Mouse (Mus musculus): Measurements from ENCODE around the gene Prkag1. TPM values are rescaled to one million over a fixed set of nuclear protein-coding genes. Genes with fewer than 3 reads are reported as not detected.

Prkag1 gene
- polyA plus RNA-seq, 1 experiment from 2014 or later, result 47.4 TPM

GRCm38 (mm10) chr15:98839161-98839560, 7.8 kb upstream of the Prkag1 start:
- no peak for TF ChIP-seq EP300 (IDR thresholded peaks at IDR 0.05; ENCODE audit: low read depth)
- TF ChIP-seq CTCF (IDR thresholded peaks at IDR 0.05; ENCODE audit: low read depth), result no peak
- 94% methylated on average over 14 of the region's 14 CpGs for WGBS (ENCODE audit: insufficient replicate concordance)
- H3K9me3 ChIP-seq (ENCODE audit: low read length), result no peaks in the 10 kb centered on the region
- H3K4me1 ChIP-seq (ENCODE audit: insufficient read depth), result peaks cover 10% of the 10 kb centered on the region
- no peak overlapping the region for H3K4me3 ChIP-seq (ENCODE audit: low read depth, low read length)
- DNase-seq (no peak), ATAC-seq (no peak)
- no peaks in the 10 kb centered on the region for H3K27me3 ChIP-seq (ENCODE audit: insufficient read depth, low read length)
- no peak overlapping the region for H3K27ac ChIP-seq (ENCODE audit: low read depth)
- H3K4me2 ChIP-seq (ENCODE audit: low read depth, low read length), result no peak overlapping the region
- H3K9ac ChIP-seq (replicated peaks), result no peak overlapping the region
- peaks cover 92% of the 10 kb centered on the region for H3K36me3 ChIP-seq (replicated peaks; ENCODE audit: insufficient read depth, low read length)

GRCm38 (mm10) chr15:98837743-98838103, 6.4 kb upstream of the Prkag1 start:
- Histone ChIP-seq H3K4me2 (ENCODE audit: low read depth, low read length) (0 out of 2 replicates have a peak overlapping the region, but pooled peaks have one; percentile 34), H3K9me3 (ENCODE audit: low read length) (no peaks in the 10 kb centered on the region), H3K27me3 (ENCODE audit: insufficient read depth, low read length) (no peaks in the 10 kb centered on the region), H3K4me3 (ENCODE audit: low read depth, low read length) (no peak overlapping the region), H3K36me3 (replicated peaks; ENCODE audit: insufficient read depth, low read length) (peaks cover 88% of the 10 kb centered on the region), H3K9ac (replicated peaks) (no peak overlapping the region), H3K4me1 (ENCODE audit: insufficient read depth) (peaks cover 15% of the 10 kb centered on the region), H3K27ac (ENCODE audit: low read depth) (peak overlapping the region; percentile 66)
- WGBS (ENCODE audit: insufficient replicate concordance), result 67% methylated on average over 4 of the region's 4 CpGs
- TF ChIP-seq CTCF (IDR thresholded peaks at IDR 0.05; ENCODE audit: low read depth) (no peak), EP300 (IDR thresholded peaks at IDR 0.05; ENCODE audit: low read depth) (peak; percentile 5; the same call in 1 of the 2 replicates)
- ATAC-seq (0 out of 2 replicates have a peak, but pooled peaks have one; percentile 15), DNase-seq (no peak)

DNA sequence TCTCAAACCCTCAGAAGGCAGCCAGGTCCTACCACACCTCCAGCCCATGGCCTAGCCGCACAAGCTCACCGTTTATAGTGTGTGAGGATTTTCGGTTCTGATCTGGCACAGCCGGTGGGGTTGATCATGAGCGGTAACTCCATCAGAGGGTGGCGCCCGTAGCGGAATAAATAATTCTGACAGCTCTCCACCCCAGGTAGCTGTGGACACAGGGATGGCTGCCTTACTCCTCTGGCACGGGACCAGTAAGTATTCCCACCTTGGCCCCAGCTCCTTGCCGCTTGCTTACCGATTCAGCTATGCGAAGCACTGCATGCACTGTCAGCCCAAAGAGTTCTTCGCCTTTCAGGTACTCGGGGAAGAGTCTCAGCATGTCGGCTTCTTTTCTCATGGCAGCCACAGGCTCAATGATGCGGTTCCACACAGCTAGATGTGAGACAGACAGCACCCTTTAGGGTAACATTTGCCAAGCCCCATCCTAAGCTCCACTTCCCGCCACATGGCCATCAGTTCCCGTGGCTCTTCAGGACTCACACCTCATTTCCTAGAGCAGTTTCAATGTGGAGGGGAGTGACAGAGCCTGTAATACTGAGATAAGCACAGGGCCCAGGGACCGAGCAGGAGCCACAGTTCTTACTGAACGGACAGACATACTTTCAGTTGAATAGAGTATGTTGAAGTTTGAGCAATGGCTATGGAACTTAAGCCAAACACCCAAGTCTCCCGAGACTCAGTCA, 5.9 kb upstream of the Prkag1 start:
- 79% methylated on average over 21 of the region's 21 CpGs for WGBS (ENCODE audit: insufficient replicate concordance)
- Histone ChIP-seq H3K9me3 (ENCODE audit: low read length) (no peaks in the 10 kb centered on the region), H3K4me1 (ENCODE audit: insufficient read depth) (peaks cover 20% of the 10 kb centered on the region), H3K9ac (replicated peaks) (no peak overlapping the region), H3K27me3 (ENCODE audit: insufficient read depth, low read length) (no peaks in the 10 kb centered on the region), H3K4me3 (ENCODE audit: low read depth, low read length) (peak overlapping the region; percentile 13; the same call in 1 of the 2 replicates), H3K36me3 (replicated peaks; ENCODE audit: insufficient read depth, low read length) (peaks cover 84% of the 10 kb centered on the region), H3K4me2 (ENCODE audit: low read depth, low read length) (peak overlapping the region; percentile 34), H3K27ac (ENCODE audit: low read depth) (peak overlapping the region; percentile 66)
- ATAC-seq (peak; percentile 84), DNase-seq (peak; percentile 42)
- TF ChIP-seq EP300 (IDR thresholded peaks at IDR 0.05; ENCODE audit: low read depth), result peak; percentile 79
- TF ChIP-seq CTCF (IDR thresholded peaks at IDR 0.05; ENCODE audit: low read depth), result no peak

DNA sequence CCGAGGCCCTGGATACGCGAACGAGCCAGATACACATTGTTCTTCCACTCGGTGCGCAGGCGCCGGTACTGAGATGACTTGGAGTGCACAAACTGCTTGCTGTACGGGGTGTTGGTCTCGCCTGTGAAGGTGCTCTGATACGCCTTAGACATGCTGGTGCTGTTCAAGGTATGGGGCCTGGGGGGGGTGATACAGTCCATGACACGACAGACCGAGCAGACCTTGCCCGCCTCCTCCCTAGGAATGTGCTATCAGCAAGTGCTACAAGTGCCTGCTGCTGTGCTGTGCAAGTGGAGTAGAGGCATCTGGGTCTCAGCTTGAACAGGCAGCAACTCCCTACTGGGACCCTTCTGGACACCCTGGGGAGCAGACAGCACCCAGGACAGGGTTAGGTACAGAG, 4.0 kb upstream of the Prkag1 start:
- H3K4me2 ChIP-seq (ENCODE audit: low read depth, low read length), result no peak overlapping the region
- H3K9ac ChIP-seq (replicated peaks), result no peak overlapping the region
- peaks cover 22% of the 10 kb centered on the region for H3K4me1 ChIP-seq (ENCODE audit: insufficient read depth)
- no peaks in the 10 kb centered on the region for H3K27me3 ChIP-seq (ENCODE audit: insufficient read depth, low read length)
- H3K4me3 ChIP-seq (ENCODE audit: low read depth, low read length), result no peak overlapping the region
- 91% methylated on average over 14 of the region's 14 CpGs for WGBS (ENCODE audit: insufficient replicate concordance)
- no peak for DNase-seq
- TF ChIP-seq CTCF (IDR thresholded peaks at IDR 0.05; ENCODE audit: low read depth), result no peak
- TF ChIP-seq EP300 (IDR thresholded peaks at IDR 0.05; ENCODE audit: low read depth), result no peak
- no peaks in the 10 kb centered on the region for H3K9me3 ChIP-seq (ENCODE audit: low read length)
- no peak overlapping the region for H3K27ac ChIP-seq (ENCODE audit: low read depth)
- H3K36me3 ChIP-seq (replicated peaks; ENCODE audit: insufficient read depth, low read length), result peaks cover 69% of the 10 kb centered on the region
- no peak for ATAC-seq

DNA sequence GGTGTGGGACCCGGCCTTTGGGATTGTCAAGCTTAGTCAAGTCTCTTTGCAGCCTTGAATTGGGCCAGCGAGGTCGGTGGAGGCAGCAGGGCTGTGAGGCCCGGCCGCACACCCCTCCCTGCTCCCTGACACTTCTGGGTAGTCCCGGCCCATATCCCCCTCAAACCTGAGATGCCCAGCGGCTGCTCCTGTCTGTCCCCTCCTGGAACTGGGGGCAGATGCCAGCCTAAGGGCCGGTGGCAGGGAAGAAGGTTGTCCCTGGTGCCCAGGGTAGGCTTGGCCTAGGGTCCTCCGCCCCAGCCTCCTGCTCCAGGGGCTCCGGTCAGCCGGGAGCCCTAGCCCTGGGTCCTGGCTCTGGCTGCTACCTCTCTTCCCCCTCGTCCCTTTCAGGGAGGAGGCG, 2.7 kb upstream of the Prkag1 start:
- TF ChIP-seq CTCF (IDR thresholded peaks at IDR 0.05; ENCODE audit: low read depth), result no peak
- TF ChIP-seq EP300 (IDR thresholded peaks at IDR 0.05; ENCODE audit: low read depth), result no peak
- WGBS (ENCODE audit: insufficient replicate concordance), result 85% methylated on average over 13 of the region's 13 CpGs
- H3K4me3 ChIP-seq (ENCODE audit: low read depth, low read length), result no peak overlapping the region
- ATAC-seq (no peak), DNase-seq (no peak)
- H3K27me3 ChIP-seq (ENCODE audit: insufficient read depth, low read length), result no peaks in the 10 kb centered on the region
- no peak overlapping the region for H3K4me2 ChIP-seq (ENCODE audit: low read depth, low read length)
- peaks cover 31% of the 10 kb centered on the region for H3K4me1 ChIP-seq (ENCODE audit: insufficient read depth)
- no peak overlapping the region for H3K9ac ChIP-seq (replicated peaks)
- H3K36me3 ChIP-seq (replicated peaks; ENCODE audit: insufficient read depth, low read length), result peaks cover 59% of the 10 kb centered on the region
- H3K27ac ChIP-seq (ENCODE audit: low read depth), result no peak overlapping the region
- no peaks in the 10 kb centered on the region for H3K9me3 ChIP-seq (ENCODE audit: low read length)

DNA sequence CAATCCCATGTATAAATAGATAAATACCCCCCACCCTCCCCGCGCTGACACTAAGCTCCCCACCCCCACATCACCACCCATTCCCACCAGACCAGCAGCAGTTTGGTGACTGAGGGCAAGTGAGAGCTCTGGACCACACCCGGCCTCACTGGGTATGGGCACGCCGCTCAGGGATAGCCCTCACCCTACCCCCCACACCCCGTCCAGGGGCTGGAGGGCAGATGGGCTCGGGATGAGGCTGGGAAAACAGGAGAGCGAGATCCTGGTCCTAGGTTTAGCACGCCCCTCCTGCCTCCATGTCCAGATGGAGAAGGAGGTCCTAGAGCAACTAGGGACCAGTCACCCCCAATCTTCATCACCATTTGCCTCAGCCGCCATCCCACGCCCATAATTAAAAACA, 2.0 kb upstream of the Prkag1 start:
- H3K4me2 ChIP-seq (ENCODE audit: low read depth, low read length), result no peak overlapping the region; the same call in 1 of the 2 replicates
- ATAC-seq, result no peak
- no peak for DNase-seq
- peaks cover 53% of the 10 kb centered on the region for H3K36me3 ChIP-seq (replicated peaks; ENCODE audit: insufficient read depth, low read length)
- H3K27ac ChIP-seq (ENCODE audit: low read depth), result peak overlapping the region; percentile 99; the same call in 1 of the 2 replicates
- no peak overlapping the region for H3K4me3 ChIP-seq (ENCODE audit: low read depth, low read length)
- 80% methylated on average over 11 of the region's 11 CpGs for WGBS (ENCODE audit: insufficient replicate concordance)
- no peak overlapping the region; the same call in 1 of the 2 replicates for H3K9ac ChIP-seq (replicated peaks)
- TF ChIP-seq CTCF (IDR thresholded peaks at IDR 0.05; ENCODE audit: low read depth) (no peak), EP300 (IDR thresholded peaks at IDR 0.05; ENCODE audit: low read depth) (no peak)
- no peaks in the 10 kb centered on the region for H3K9me3 ChIP-seq (ENCODE audit: low read length)
- H3K27me3 ChIP-seq (ENCODE audit: insufficient read depth, low read length), result no peaks in the 10 kb centered on the region
- H3K4me1 ChIP-seq (ENCODE audit: insufficient read depth), result peaks cover 35% of the 10 kb centered on the region

Data from liver, postnatal 0 days (tissue).